Mouse (Mus musculus) liver, embryonic 14.5 days (tissue): Measurements from ENCODE around the gene Polr2c.

Experiments used
- CTCF ChIP-seq: IDR thresholded peaks from 2 replicates; pipeline ENCODE4 v1.5.1; 2016; ENCODE audit warnings: antibody characterized with exemption, low read depth, control low read depth
- EP300 ChIP-seq: IDR thresholded peaks from 2 replicates; pipeline ENCODE4 v1.6.1; 2016; ENCODE audit warnings: antibody characterized with exemption, low read depth

DNA sequence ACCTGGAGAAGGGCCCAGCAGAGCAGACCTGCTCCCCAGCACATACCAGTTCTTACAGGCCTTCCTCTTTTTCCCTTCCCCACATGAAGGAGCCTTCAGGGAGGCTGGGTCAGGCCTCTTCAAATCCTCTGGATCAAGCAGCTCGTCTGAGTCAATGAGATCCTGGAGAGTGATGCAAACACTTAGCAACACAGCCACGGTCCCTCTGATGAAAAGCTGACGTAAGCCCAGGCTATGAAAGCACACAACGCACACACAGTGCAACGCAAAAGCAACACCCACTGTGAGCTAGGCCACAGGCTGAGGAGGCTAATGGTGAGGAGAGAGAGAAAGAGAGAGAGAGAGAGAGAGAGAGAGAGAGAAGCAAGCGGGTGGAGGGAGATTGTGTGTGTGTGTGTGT, 32.1 kb upstream of the Polr2c start:
- TF ChIP-seq CTCF (no peak), EP300 (no peak)
